Mouse (Mus musculus) adrenal gland, adult 18-20 months (tissue): ENCODE data around the gene Dok3. TPM values are rescaled to one million over a fixed set of nuclear protein-coding genes. Genes with fewer than 3 reads are reported as not detected.
A peak's percentile ranks its signal among the peaks of the same experiment; 100 is the strongest.

Experiments
- DNase-seq, 2 experiments: peaks; one replicate each; pipeline ENCODE4 v3.0.0; 2021 to 2022; ENCODE audit warnings: low spot score in 2 of 2
- total RNA-seq, 2 experiments: library from RNA; stranded (reverse); gene quantifications; 1 replicate in 1 of 2; 2 replicates in 1 of 2; pipeline ENCODE4 v1.2.3; 2021

Gene Dok3
- total RNA-seq, 2 experiments from 2014 or later = 5.1 to 5.3 TPM

DNA sequence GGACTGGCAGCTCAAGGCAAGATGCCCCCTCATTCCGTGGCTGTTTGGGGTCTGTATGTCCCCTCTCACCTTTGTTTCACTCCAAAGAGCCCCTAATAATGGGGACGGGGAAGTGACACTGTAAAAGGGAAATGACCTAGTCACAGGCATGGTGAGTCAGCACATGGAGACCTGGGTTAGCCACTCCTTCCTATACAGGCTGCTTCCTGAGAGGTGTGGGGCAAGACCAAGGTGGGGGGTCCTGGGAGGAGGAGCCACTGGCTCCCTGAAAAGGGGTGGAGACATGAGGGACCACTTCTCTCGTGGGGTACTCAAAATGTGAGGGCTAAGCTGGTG is 18.8 kb downstream of the Dok3 start:
- no peak for DNase-seq

DNA sequence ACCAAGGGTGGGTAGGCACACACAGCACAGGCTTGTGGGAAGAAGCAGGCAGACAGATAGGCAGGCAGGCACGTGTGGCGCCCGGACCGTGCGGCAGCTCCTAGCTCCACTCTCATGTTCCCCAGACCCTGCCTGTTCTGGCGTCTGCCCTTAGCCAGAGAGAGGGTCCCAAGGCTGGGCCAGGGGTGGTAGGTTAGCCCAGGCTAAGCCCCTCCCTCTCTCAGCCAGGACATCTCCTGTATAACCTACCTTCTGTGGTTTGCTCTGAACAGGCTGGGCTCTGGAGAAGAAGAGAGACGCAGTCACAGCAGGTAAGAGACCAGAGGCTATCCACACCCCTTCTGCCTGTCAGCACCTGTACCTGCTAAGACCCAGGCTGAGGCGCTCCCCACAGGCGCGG is 20.6 kb downstream of the Dok3 start:
- DNase-seq = no peak

DNA sequence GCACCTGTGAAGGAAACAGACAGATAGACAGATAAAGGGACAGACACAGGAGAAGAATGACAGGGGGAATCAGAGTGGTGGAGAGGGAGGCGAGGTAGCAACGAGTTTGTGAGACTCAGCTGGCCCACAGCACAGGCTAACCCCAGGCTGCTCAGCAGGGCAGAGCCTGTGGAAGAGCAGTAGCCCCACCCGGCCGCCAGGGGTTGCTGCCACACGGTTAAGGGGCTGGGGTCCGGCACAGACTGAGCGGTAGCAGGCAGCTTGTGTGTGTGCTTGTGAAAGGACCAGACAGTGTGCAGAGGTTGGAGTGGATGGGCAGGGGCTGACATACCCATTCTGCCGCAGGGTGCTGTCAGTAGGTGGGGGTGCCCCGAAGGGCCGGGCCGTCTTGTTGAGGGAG is 21.2 kb downstream of the Dok3 start:
- DNase-seq = no peak

DNA sequence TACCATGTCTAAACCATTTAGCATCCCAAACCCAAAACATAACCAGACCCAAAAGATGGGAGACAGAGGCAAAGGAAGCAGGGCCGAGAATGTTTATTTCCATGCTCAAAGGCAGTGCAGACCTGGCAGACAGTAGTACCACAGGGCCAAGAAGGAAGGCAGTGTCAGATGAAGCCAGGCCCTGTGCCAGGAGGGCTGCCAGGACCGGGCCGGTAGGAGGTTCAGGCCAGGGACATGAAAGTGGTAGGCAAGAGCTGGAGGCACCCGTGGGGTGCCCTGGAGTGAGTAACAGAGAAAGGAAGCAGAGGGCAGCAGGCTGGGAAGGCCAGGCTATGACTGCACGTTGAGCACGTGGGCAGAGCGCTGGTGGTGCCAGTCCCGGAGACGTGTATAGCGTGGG is 22.4 kb downstream of the Dok3 start:
- DNase-seq = no peak

DNA sequence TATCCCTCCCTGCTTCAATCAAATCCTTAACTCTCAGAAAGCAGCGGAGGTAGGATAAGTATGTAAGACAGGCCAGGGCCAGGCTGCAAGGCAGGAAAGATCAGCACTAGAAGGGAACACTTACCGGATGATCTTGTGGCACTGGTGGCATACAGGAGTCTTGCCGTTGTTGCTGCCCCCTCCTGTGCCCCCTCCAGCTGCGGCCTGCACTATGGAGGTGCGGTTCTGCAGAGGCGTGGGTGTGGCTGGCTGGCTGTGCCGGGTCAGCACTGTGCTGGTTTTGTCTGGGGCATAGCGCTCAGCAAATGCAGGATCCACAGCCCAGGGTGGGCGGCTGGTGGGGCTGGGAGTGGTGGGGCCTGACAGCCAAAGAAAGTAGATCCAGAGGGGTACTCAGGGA is 23.3 kb downstream of the Dok3 start:
- DNase-seq = no peak

DNA sequence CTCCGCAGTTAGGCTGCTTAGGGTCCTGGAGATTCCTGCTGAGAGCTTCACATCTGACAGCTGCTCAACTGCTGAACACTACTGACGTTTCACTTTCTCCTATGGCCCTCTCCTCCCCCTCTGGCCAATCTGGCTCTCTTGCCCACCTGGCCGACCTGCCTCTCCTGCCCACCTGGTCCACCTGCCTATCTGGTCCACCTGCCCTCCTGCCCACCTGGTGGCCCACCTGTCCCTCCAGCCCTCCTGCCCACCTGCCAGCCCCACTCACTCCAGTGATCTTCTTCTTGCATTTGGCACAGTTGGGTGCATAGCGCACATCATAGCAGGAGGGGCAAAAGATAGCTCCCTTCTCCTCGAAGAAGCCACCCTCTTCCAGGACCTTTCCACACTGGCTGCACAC is 24.7 kb downstream of the Dok3 start:
- no peak for DNase-seq

DNA sequence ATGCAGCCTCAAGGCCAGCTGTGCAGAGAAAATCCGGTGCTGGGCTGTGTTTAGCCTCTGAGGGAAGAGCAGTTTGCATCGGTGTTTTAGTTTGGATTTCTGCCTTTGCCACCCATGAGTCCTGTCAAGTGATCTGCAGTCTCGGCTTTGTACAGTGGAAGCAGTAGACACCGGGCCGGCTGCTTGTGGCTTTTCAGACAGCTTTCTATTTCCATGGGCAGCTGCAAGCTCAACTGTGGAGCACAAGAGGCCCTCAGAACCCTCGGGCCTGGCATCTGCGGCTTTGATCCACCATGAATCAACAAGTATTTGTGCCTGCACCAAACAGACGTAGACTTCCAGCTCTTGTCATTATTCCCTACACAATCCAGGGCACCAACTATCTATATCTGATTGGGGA is 26.7 kb downstream of the Dok3 start:
- no peak for DNase-seq

DNA sequence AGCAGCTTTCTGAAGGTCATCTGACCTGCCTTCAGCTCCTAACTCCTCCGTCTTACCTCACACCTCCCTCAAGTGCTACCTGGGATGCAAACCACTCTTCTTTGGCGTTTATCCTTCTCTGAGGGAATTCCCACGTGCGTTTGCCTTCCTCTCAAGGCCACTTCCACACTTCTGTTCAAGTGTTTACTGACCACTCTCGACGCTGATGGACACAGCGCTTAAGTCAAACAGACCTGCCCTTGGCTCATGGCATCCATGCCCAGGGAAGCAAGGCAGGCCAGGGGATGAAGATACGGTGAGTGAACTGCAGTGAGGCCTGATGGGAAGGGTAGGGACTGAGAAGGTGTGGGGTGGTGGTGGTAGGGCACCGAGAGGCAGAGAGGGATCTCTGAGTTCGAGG is 28.5 kb downstream of the Dok3 start:
- no peak for DNase-seq

DNA sequence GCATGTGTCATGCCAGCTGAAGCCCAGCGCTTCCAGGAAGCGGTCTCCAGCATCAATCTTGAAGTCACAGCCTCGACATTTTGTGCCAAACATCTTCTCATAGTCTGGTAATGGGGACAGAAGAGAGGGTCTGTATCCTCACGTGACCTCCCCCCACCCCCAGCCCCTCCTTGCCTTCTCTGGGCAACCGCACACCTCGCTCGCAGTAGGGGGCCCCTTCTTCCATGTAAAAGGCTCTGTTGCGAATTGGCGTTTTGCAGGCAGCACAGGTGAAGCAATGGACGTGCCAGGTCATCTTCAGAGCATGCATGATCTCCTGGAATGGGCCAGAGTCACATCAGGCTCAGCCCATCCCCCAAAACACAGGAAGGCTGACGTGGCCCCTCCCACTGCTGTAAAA is 30.2 kb downstream of the Dok3 start:
- DNase-seq = no peak

DNA sequence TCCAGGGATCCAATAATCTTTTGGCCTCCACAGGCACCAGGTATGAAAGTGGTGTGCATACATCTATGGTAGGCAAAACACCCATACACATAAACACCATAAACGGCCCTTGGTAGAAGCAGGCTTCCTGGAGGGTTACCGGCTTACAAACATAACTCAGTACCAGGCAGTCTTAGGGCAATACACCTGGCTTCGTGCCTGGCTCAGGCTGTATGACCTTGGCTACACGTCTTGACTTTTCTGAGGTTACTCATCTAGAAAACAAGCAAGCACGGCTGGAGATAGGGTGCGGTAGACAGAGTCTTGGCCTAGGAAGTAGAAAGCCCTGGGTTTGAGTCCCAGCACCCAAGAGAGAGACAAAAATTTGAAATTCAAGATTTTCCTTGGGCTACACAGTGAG is 32.4 kb downstream of the Dok3 start:
- DNase-seq = no peak

DNA sequence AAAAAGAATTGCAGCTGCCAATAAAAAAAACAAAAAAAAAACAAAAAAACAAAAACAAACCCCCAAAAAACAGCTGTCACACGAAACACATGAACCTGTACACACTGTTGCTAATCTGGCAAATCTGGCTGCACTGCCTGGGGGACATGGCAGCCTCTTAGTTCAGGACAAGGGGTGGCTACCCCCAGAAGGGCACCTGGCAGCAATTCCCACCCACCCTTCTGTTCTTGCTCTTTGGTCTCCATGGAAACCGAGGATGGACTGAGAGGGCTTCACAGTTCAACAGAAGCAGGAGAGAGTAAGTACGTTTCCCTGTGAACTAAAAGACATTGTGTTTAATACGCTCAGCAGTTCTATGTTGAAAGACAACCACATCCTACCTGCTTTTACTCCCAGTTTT is 33.4 kb downstream of the Dok3 start:
- DNase-seq = no peak

DNA sequence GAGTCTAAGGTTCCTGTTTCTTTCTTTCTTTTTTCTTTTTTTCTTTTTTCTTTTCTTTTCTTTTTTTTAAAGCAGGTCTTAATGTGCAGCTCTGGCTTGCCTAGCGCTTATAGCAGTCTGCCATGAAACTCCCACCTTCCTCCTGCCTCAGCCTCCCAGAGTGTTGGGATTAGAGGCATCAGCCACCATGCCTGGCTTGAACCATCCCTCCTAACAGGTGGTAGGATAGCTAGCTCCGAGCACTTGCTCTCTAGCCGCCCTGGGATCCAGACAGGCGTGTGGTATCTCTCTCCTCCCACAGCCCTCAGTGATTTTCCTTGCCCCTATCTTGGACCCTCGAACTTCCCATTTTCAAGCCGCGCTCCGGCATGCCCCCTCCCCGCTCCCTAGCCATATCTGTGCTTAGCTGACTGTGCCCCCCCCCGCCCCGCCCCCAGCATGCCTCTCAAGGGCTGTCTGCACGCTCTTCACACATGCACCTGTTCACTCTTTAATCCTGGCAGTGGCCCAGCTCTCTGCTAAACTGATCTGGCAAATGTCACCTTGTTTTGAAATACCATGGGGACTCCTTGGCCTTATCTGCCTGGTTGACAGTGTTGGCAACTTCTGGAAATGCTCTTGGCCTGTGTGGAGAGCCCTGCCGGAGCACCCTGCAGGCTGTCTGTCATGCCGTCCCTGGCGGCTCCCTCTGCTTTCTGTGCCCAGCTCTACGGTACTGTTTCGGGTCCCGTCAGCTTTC is 34.0 kb downstream of the Dok3 start:
- DNase-seq = no peak

DNA sequence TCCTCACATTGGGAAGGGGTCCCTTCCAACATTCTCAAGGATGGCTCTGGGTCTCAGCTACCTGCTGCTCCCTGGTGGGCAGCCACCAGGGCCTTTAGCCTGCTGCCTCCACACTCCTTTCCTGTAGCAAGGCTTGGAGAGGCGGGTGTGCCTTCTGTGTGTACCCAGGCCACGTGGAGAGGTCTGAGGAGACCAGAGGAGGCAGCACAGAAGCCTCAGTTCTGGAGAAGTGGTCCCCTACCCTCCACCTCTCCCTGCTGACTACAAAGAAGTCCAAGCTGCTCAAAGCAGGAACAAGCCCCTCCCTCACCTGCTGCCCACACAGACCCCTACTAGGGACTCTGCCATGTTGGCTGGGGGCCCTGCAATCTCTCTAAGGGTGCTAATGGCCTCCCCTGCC is 34.8 kb downstream of the Dok3 start:
- DNase-seq = no peak

DNA sequence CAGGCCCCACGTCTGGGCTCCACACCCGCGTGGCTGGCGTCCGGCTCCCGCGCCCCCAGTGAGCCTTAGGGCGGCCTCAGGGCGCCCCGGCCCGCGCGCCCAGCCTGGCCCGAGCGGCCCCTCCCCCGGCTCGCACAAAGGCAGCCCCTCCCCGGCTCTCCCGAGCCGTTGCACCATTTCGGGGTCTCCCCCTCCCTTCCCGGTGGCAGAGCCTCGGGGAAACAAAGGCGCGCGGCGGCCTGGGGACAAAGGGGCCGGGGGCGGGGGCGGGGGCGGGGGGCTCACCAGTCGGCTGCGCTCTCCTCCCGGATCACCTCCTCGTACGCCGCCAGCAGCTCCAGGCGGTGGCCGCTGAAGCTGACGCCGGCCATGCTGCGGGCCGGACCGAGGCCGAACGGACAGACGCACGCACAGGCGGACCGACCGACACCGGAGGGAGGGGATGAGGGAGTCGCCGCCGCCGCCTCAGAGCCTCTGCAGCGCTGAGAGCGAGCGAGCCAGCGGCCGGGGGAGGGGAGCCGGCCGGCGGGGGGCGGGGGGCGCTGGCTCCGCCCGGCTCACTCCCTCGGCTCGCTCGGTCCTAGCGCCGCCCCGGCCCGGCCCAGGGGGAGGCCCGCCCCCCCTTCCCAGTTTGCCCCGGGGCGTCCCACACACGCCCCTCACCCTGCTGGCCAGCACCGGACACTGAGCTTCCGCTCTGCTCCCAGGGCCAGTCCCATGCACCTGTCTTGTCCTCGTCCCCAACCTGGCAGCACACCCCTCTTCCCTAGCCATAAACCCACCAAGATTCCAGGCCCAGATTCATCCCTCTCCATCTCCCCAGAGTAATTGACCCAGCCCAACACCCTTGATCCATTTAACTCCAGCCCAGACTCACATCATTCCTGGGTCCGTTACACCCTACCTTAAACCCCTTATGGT is 41.3 kb downstream of the Dok3 start, which contains the start of gene Dbn1:
Dbn1 (minus strand) TSS at position 534 of the 921 bp plus-strand sequence.
- DNase-seq = peak in 1 of 2 experiments; percentile 50

DNA sequence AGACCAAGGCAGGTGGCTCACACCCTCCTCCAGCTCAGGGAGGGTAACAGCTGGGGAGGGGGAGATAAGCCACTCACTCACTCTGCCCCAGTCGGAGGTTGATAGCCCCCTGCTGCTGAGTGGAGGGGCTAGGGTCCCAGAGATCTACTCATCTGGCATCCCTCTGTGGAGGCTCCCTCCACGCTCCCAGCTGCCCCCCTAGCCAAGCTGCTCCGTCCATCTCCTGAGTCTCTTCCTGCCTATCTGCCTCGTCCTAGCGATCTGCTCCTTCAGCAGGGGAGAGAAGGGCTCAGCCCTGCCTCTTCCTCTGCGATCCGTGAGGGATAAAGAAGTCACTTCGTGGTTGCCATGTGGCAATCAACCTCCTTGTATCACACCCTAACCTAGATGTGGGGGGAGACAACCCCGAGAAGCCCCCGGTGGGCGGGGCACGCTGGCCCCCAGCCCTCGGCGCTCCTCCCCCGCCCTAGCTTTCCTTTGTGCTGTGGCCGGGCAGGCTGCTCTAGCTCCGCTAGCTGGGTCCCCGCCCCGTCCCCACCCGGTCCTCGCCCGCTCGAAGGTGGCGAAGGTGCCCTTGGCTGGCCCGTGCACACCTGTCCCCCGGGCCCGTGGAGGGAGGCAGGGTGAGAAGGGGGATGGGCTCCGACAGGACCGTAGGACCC is 42.0 kb downstream of the Dok3 start:
- DNase-seq = no peak

DNA sequence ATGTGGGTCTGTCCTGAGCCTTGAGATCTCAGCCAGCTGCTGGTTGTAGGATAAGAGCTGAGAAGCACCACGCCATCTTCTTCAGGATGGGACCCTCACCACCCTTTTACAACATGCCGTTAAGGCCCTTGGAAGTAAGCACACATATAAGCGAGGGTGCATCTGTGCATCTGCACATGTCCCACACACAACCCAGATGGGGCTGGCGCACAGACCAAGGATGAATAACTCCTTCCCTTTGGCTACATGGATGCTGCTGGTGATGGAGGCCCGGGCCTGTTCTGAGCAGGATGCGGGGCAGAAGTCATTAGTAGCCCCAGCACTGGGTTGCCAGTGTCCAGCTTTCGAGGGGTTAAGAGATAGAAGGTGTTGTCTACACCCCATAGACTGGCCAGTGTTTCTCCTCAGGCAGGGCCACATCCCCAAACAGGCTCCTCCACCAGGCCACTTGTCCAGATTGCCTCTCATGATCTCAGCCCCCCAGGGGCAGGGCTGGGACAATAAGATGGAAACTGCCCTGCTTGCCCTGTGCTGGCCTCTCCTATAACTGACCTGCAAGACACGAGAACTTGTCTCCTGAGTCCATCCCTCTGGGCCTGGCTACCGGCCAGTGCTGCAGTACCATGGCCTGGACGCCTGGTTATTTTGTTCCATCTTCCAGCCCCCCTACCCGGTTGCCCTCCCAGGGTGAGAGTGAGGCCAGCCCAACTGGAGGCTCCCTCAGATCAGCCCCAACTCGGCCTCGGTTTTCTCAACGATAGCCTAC is 42.9 kb downstream of the Dok3 start:
- DNase-seq = no peak

DNA sequence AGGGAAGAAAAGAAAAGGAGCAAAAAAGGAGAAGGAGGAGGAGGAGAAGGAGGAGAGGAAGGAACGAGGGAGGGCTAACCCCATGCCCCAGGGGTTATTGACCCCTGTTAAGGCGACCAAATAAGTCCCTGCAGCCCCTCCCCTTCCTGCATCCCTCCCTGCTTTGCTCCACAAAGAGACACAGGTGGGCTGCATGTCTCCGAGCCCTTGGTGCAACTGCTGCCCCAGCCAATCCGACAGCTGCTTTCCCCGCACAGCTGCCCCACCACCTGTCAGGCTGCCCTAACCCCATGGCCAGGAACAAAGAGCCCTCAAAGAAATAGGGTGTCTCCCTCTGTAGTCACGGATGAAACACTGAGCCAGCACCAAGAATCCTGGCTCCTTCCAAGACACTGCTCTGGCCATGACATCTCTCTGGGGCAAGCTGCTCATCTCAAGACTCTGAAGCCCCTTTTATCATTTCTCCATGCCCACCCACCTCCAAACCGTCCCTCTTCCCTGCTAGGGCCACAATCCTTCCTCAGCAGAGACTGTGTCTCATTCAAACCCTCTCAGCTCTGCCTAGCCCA is 44.5 kb downstream of the Dok3 start:
- no peak for DNase-seq

DNA sequence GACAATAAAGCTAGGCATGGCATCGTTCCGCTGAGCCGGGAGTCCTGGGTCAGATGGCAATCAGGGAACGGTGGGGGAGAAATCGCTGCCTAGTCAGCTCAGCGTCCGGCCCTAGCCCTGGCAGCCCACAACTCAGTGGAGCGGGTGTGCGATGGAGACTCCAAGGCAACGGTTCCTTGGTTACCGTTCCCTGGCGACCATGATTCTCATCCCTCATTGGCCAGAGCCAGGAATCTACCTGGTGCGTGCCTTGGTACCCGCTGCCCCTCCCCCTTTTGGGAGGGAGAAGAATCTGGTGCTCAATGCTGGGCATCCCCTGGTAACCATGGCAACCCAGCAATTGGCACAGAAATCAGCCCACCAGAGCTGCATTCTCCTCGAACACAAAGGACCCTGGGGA is 45.5 kb downstream of the Dok3 start:
- no peak for DNase-seq

DNA sequence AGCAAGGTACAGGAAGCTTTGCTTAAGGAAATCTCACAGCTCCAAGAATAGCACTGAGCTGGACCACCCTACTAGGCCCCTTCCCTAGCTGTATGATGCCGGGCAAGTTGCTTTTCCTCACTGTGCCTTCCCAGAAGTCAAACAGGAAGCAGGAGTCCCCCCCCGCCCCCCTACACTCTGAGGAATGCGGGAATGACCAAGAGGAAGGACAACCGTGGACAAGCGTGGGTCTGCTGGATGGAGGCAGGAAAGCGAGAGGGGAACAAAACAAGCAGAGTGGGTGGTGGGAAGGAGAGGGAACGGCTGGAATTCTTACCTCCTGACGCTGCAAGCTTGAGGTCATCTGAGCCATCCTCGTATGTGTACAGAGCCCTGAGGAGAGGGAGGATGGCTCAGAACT is 46.0 kb downstream of the Dok3 start:
- DNase-seq = no peak

DNA sequence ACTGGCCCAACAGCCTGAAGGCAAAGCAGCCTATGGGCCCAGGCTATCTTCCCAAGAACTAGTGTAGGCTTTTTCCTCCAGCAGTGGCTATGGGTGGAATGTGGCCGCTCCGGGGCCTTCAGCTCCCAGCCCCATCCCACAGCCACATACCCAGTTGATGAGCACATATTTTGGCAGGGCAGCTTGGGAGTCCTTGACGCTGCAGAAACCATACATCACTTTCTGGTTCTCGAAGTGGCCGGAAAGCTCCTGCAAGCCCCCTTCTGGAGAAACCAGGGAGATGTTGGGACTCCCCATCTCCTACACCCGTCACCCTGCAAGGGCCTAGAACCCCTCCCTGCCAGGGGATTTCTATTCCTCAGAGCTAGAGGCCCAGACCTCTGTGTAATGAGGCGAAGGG is 46.6 kb downstream of the Dok3 start:
- no peak for DNase-seq

DNA sequence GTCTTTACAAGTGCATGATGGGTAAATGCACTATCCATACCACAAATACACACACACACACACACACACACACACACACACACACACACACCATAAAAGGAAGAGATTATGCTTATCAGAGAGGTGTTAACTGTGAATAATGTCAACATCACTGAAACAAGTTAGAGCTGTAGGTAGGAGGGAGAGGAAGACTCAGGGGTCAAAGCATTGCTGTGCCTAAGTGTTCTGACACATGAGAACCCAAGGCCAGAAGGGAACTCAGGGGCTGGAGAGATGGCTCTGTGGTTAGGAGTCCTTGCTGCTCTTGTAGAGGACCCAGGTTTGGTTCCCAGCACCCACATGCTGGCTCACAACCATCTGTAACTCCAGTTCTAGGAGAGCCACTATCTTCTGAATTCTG is 49.2 kb downstream of the Dok3 start:
- no peak for DNase-seq
